Mouse (Mus musculus): Measurements from ENCODE around the gene Trabd. TPM values are rescaled to one million over a fixed set of nuclear protein-coding genes. Genes with fewer than 3 reads are reported as not detected.
A peak's percentile ranks its signal among the peaks of the same experiment; 100 is the strongest.

The Trabd gene
- polyA plus RNA-seq, 1 experiment from 2014 or later = 57.8 TPM

- H3K4me1 ChIP-seq (replicated peaks) = peaks cover 23% of the 10 kb centered on the region
- WGBS = 2% methylated on average over 38 of the region's 38 CpGs
- H3K27ac ChIP-seq = peak within 1 kb of the TSS; percentile 91
- no peaks in the 10 kb centered on the region for H3K27me3 ChIP-seq (ENCODE audit: insufficient read depth, poor library complexity, severe bottlenecking)
- H3K36me3 ChIP-seq = peaks cover 57% of the 10 kb centered on the region
- no peaks in the 10 kb centered on the region for H3K9me3 ChIP-seq
- peak within 1 kb of the TSS; percentile 96 for H3K4me3 ChIP-seq
- peak; percentile 91 for DNase-seq (ENCODE audit: low spot score)
Measured at GRCm38 (mm10) chr15:89088607-89089247, 13.8 kb downstream of the Trabd start, which contains the start of gene Selenoo. Gene Selenoo (plus strand): TSS chr15:89089084.

GRCm38 (mm10) chr15:89089248-89090051 lies 14.5 kb downstream of the Trabd start:
- peak overlapping the region; percentile 91 for H3K27ac ChIP-seq
- WGBS = 4% methylated on average over 68 of the region's 68 CpGs
- no peaks in the 10 kb centered on the region for H3K27me3 ChIP-seq (ENCODE audit: insufficient read depth, poor library complexity, severe bottlenecking)
- no peaks in the 10 kb centered on the region for H3K9me3 ChIP-seq
- peaks cover 23% of the 10 kb centered on the region for H3K4me1 ChIP-seq (replicated peaks)
- peak overlapping the region; percentile 96 for H3K4me3 ChIP-seq
- no peak for DNase-seq (ENCODE audit: low spot score)
- H3K36me3 ChIP-seq = peaks cover 57% of the 10 kb centered on the region

GRCm38 (mm10) chr15:89090662-89091061 lies 15.7 kb downstream of the Trabd start:
- Histone ChIP-seq H3K9me3 (no peaks in the 10 kb centered on the region), H3K27me3 (ENCODE audit: insufficient read depth, poor library complexity, severe bottlenecking) (no peaks in the 10 kb centered on the region), H3K27ac (no peak overlapping the region), H3K4me3 (no peak overlapping the region), H3K4me1 (replicated peaks) (peaks cover 23% of the 10 kb centered on the region), H3K36me3 (peaks cover 57% of the 10 kb centered on the region)
- DNase-seq (ENCODE audit: low spot score) = no peak
- 92% methylated on average over 4 of the region's 4 CpGs for WGBS

GRCm38 (mm10) chr15:89092181-89092580 lies 17.3 kb downstream of the Trabd start:
- H3K27ac ChIP-seq = no peak overlapping the region
- H3K4me3 ChIP-seq = no peak overlapping the region
- H3K9me3 ChIP-seq = no peaks in the 10 kb centered on the region
- H3K27me3 ChIP-seq (ENCODE audit: insufficient read depth, poor library complexity, severe bottlenecking) = no peaks in the 10 kb centered on the region
- no peak for DNase-seq (ENCODE audit: low spot score)
- H3K36me3 ChIP-seq = peaks cover 57% of the 10 kb centered on the region
- 88% methylated on average over 5 of the region's 5 CpGs for WGBS
- H3K4me1 ChIP-seq (replicated peaks) = peaks cover 23% of the 10 kb centered on the region

- no peak overlapping the region for H3K27ac ChIP-seq
- H3K36me3 ChIP-seq = peaks cover 100% of the 10 kb centered on the region
- H3K4me3 ChIP-seq = no peak overlapping the region
- DNase-seq (ENCODE audit: low spot score) = no peak
- no peaks in the 10 kb centered on the region for H3K27me3 ChIP-seq (ENCODE audit: insufficient read depth, poor library complexity, severe bottlenecking)
- peaks cover 10% of the 10 kb centered on the region for H3K4me1 ChIP-seq (replicated peaks)
- no peaks in the 10 kb centered on the region for H3K9me3 ChIP-seq
- WGBS = 95% methylated on average over 5 of the region's 5 CpGs
Measured at GRCm38 (mm10) chr15:89097450-89097849, 22.5 kb downstream of the Trabd start.

GRCm38 (mm10) chr15:89098616-89099015 lies 23.7 kb downstream of the Trabd start:
- Histone ChIP-seq H3K4me3 (no peak overlapping the region), H3K4me1 (replicated peaks) (peaks cover 16% of the 10 kb centered on the region), H3K27me3 (ENCODE audit: insufficient read depth, poor library complexity, severe bottlenecking) (no peaks in the 10 kb centered on the region), H3K27ac (no peak overlapping the region), H3K36me3 (peaks cover 100% of the 10 kb centered on the region), H3K9me3 (no peaks in the 10 kb centered on the region)
- 90% methylated on average over 7 of the region's 7 CpGs for WGBS
- no peak for DNase-seq (ENCODE audit: low spot score)

GRCm38 (mm10) chr15:89100823-89101222 lies 25.9 kb downstream of the Trabd start:
- 93% methylated on average over 12 of the region's 12 CpGs for WGBS
- Histone ChIP-seq H3K36me3 (peaks cover 100% of the 10 kb centered on the region), H3K27me3 (ENCODE audit: insufficient read depth, poor library complexity, severe bottlenecking) (no peaks in the 10 kb centered on the region), H3K27ac (no peak overlapping the region), H3K4me1 (replicated peaks) (peaks cover 19% of the 10 kb centered on the region), H3K4me3 (no peak overlapping the region), H3K9me3 (no peaks in the 10 kb centered on the region)
- DNase-seq (ENCODE audit: low spot score) = no peak

- Histone ChIP-seq H3K9me3 (no peaks in the 10 kb centered on the region), H3K27me3 (ENCODE audit: insufficient read depth, poor library complexity, severe bottlenecking) (no peaks in the 10 kb centered on the region), H3K4me1 (replicated peaks) (peaks cover 19% of the 10 kb centered on the region), H3K27ac (peak overlapping the region; percentile 59), H3K36me3 (peaks cover 100% of the 10 kb centered on the region), H3K4me3 (no peak overlapping the region)
- WGBS = 50% methylated on average over 5 of the region's 5 CpGs
- DNase-seq (ENCODE audit: low spot score) = peak; percentile 47
Measured at GRCm38 (mm10) chr15:89102646-89103045, 27.7 kb downstream of the Trabd start.

- Histone ChIP-seq H3K36me3 (peaks cover 100% of the 10 kb centered on the region), H3K4me1 (replicated peaks) (peaks cover 19% of the 10 kb centered on the region), H3K27ac (no peak overlapping the region), H3K9me3 (no peaks in the 10 kb centered on the region), H3K4me3 (no peak overlapping the region), H3K27me3 (ENCODE audit: insufficient read depth, poor library complexity, severe bottlenecking) (no peaks in the 10 kb centered on the region)
- 91% methylated on average over 10 of the region's 10 CpGs for WGBS
- no peak for DNase-seq (ENCODE audit: low spot score)
Measured at GRCm38 (mm10) chr15:89103921-89104320, 29.0 kb downstream of the Trabd start.

- Histone ChIP-seq H3K9me3 (no peaks in the 10 kb centered on the region), H3K4me1 (replicated peaks) (peaks cover 19% of the 10 kb centered on the region), H3K27me3 (ENCODE audit: insufficient read depth, poor library complexity, severe bottlenecking) (no peaks in the 10 kb centered on the region), H3K4me3 (no peak overlapping the region), H3K36me3 (peaks cover 100% of the 10 kb centered on the region), H3K27ac (no peak overlapping the region)
- WGBS = 95% methylated on average over 8 of the region's 8 CpGs
- no peak for DNase-seq (ENCODE audit: low spot score)
Measured at GRCm38 (mm10) chr15:89104425-89104824, 29.5 kb downstream of the Trabd start.

GRCm38 (mm10) chr15:89106073-89106472 lies 31.1 kb downstream of the Trabd start:
- H3K27ac ChIP-seq = no peak overlapping the region
- peaks cover 100% of the 10 kb centered on the region for H3K36me3 ChIP-seq
- peaks cover 19% of the 10 kb centered on the region for H3K4me1 ChIP-seq (replicated peaks)

GRCm38 (mm10) chr15:89106976-89107375 lies 32.1 kb downstream of the Trabd start:
- no peaks in the 10 kb centered on the region for H3K9me3 ChIP-seq
- 90% methylated on average over 1 of the region's 1 CpGs for WGBS
- DNase-seq (ENCODE audit: low spot score) = no peak
- H3K4me3 ChIP-seq = no peak overlapping the region
- no peak overlapping the region for H3K27ac ChIP-seq
- no peaks in the 10 kb centered on the region for H3K27me3 ChIP-seq (ENCODE audit: insufficient read depth, poor library complexity, severe bottlenecking)
- peaks cover 14% of the 10 kb centered on the region for H3K4me1 ChIP-seq (replicated peaks)
- H3K36me3 ChIP-seq = peaks cover 100% of the 10 kb centered on the region

More at GRCm38 (mm10) chr15:89106073-89106472, 31.1 kb downstream of the Trabd start:
- H3K4me3 ChIP-seq = no peak overlapping the region
- H3K9me3 ChIP-seq = no peaks in the 10 kb centered on the region
- no peaks in the 10 kb centered on the region for H3K27me3 ChIP-seq (ENCODE audit: insufficient read depth, poor library complexity, severe bottlenecking)
- 90% methylated on average over 13 of the region's 13 CpGs for WGBS
- DNase-seq (ENCODE audit: low spot score) = no peak

- Histone ChIP-seq H3K27me3 (ENCODE audit: insufficient read depth, poor library complexity, severe bottlenecking) (no peaks in the 10 kb centered on the region), H3K9me3 (no peaks in the 10 kb centered on the region), H3K4me3 (no peak overlapping the region), H3K27ac (no peak overlapping the region), H3K36me3 (peaks cover 96% of the 10 kb centered on the region), H3K4me1 (replicated peaks) (no peaks in the 10 kb centered on the region; the same call in 1 of the 2 replicates)
- DNase-seq (ENCODE audit: low spot score) = no peak
- 83% methylated on average over 9 of the region's 9 CpGs for whole genome bisulfite sequencing
Measured at GRCm38 (mm10) chr15:89110147-89110546, 35.2 kb downstream of the Trabd start.

Measured in hindbrain, embryonic 10.5 days (tissue).